Mouse (Mus musculus) embryo, embryonic 9.5 days (tissue): ENCODE data around the gene Acsm2.
"Not testable (repeated sequence)": the region's sequence is repeated elsewhere in the genome, so short reads cannot be mapped to it uniquely, and the experiment has no call there.

Experiments used
- DNase-seq: peaks from one replicate; pipeline ENCODE4 v3.0.0-alpha.2; 2017; ENCODE audit errors: extremely low spot score

Acsm2 gene

DNA sequence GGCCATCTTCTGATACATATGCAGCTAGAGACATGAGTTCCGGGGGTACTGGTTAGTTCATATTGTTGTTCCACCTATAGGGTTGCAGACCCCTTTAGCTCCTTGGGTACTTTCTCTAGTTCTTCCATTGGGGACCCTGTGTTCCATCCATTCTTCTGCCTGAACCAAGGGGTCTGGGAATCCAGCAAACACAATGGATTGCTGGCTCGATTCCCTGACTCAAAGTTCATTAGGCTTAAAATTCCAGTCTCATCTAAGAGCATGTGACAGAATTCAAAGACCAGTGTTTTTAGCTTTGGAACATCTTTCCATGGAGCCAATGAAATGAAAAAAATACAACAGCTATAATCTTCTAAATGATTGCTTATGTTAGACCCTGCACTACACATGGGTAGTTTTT lies 8.3 kb downstream of the Acsm2 start:
- not testable (repeated sequence) for DNase-seq

DNA sequence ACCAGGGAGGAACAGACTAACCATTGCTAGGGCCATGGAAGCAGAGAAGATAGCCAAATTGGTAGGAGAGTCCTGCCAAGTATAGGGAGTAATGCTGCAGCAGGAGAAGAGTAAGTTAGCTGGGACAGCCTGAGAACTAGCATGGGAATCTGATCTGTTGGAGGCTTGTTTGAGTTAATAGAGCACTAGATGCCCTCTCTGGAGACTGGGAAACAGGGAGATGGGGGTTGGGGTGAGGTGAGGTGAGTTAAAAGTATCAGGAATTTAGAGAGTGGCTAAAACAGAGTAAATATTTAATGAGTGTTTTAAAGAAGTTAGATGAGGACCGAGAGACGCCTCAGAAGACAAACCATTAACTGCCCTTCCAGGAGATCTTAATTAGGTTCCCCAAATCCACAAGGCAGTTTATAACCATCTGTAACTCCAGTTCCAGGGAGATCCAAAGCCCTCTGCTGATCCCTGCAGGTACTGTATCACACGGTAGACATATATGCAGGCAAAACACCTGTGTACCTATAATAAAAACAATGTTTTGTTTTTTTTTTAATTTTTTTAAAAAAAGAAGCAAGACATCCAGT lies 40.5 kb downstream of the Acsm2 start:
- DNase-seq = no peak

DNA sequence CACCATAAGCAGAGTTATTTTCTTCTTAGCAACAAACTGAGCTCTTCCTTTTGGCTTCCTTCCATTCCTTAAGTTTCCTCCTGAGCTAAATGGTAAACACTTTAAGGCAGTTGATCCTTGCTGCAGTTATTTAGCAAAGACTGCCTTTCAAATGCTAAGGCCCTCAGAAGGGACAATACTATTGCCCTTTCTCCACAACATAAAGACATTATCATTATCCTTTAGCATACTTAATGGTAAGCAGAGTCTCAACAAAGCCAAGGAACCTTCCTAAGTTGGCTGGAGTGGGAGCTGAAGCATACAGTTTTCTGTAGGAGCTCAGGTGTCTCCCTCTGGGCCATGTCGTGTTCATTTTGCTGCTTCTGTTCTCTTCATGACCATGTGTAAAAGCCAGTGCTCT lies 41.2 kb downstream of the Acsm2 start:
- no peak for DNase-seq

DNA sequence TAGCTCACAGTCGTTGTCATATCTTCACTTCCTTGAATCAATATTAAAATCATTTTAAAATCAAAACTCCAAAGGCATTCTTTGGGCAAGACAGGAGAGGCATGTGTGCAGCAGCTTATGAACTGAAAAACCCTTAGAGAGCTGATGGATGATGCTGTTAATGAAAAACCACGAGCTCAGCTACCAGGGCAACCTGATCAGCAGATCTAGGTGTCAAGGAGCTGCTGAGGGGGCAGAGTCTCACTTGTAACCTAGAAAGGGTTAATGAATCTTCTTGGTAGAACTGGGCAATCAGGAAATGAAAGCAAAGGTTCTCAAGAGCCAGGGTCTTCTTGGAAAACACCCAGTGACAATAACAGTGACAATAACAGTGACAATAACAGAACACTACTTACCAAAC lies 42.4 kb downstream of the Acsm2 start:
- DNase-seq = no peak

DNA sequence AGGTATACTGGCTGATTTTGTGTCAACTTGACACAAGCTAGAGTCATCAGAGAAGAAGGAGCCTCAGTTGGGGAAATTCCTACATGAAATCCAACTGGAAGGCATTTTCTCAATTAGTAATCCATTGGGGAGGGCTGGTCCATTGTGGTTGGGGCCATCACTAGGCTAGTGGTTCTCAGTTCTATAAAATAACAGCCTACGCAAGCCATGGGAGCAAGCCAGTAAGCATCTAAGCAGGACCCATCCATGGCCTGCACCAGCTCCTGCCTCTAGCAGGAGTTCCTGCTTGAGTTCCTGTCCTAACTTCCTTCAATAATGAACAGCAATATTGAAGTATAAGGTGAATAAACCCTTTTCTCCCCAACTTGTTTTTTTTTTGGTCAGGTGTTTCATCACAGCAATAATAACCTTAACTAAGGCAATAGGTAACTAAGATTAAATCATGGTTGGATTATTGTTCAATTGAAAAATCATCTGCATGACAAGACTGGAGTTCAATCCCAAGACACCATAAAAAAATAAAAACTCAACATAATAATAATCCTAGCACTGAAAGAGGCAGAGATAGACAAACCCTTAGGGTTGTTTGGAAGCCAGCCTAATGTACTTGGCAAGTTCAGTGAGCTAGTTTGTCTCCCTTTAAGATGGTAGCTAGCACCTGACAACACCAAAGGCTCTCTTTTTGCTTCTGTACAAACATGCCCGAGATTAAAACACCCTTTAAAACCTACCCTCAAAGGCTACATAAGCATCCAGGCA lies 47.2 kb downstream of the Acsm2 start:
- DNase-seq = no peak

DNA sequence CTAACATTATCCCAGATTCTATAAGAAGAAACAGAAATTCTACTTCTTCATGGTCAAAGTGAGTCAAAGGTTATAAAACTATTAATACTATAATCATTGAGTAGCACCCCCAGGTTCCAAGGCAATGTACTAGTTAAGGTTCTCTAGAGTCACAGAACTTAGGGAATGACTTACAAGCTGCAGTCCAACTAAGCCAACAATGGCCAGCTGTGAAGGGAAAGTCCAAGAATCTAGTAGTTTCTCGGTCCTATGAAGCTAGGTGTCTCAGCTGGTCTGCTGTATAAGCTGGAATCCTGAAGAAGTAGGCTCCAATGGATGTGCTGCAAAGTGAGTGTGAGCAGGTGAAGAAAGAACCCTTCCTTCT lies 47.8 kb downstream of the Acsm2 start:
- DNase-seq = no peak

DNA sequence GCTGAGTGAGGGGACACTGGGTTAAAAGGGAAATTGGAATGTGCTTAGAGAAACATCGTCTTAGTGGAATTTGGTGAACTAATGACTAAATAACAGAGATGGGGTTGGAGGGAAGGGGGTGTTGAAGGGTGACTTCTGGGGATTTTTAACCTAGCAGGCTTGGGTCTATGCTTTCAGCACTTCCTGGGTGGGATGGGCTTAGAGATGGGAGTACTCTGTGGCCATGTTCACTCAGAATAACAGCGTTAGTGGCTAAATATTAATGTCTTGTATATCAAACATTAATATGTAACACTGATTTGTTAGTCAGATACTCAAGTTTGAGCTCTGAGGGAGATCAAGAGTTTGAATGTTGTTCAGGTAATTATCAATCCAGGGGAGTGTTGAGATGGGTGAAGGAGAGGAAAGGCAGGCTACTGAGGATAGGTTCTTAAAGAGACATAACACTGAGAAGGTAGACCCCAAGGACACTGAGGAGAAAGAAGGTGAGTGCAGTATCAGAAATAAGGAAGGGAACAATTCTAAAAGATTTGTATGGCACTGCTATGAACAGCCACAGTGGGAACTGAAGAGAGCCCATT lies 50.9 kb downstream of the Acsm2 start:
- DNase-seq = no peak

DNA sequence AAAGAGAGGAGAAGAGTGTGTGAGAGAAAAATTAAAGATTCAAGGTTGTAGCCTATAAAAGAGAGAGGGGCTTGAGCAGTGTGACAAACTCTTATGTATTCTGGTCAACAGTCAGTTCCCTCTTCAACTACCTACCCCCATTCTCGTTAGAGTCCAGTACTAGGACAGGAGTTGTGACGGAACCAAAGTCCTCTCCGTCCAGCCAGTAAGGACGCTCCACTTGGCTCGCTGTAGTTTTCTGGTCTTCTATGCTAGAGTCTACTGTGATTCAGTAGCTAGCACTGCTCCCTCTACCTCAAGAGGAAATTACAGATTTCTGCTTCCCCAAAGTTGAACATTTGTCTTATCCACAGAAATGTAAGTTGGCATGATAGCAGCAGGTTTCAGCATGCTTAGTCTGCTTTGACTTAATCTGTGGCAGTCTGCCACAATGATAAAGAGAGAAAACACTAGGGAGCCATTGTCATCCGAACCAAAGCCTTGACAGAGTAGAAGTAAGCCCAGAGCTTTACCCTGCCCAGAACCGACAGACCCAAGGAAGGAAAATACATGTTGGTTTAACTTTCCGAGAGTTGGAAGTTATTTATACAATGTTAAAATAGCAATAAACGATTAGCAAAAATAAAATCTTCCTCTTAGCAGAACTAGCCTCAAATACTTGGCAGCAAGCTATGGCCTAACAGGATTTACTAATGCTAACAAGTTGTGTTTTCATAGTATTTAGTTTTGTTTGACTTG lies 52.0 kb downstream of the Acsm2 start:
- no peak for DNase-seq

DNA sequence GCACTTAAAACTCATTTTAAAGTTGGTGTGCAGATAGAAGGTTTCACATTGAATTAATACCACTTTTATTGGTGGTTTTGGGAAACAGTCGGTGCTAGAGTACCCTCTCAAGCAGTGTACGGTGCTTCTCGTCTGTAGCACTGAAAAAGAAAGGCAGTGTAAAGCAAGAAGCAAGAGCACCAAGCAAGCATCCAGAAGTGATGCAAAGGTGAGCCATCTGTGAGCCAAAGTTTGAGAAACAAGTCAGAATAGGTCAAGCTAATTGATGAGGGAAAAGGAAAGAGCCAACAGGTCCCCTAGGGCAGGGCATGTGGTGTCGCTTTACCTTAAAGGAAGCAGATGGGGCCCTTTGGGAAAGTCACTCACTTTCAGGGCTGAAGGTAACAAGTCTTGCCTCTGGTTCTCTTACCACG lies 52.5 kb downstream of the Acsm2 start, which contains the start of gene Acsm1:
TSS of gene Acsm1 (plus strand) at position 363 of the 413 bp plus-strand sequence.
- DNase-seq = no peak

DNA sequence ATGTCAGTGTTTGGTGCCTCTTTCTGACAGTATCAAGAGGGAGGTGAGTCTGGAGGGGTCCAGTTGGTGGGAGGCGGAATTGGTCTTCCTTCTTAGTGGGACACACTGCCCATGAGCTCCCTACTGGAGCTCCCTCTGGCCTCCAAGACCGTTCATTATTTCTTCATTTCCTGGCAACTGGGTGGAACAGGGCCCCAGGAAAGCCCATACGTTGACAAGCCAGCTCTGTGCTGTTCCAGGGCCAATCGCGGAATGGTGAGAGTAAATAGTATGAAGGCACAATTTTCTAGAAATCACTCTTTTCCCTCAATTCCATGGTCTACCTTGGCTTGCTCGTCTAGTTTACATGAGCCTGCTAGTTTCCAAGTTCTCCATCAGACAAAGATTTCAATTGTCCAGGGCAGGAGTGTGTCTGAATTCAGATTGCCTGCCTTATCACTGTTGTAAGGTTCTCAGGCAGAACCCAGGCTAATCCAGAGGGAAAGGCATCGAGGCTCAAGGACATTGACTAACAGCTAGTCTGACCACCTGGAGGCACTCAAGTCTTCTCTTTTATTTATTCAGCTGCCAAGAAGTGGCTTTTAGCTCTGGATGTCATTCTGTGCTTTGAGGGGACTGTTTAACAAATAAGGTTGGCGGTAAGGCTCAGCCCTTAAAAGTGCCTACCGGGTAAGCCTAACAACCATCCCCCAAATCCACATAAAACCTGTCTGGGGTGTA lies 53.8 kb downstream of the Acsm2 start:
- no peak for DNase-seq

DNA sequence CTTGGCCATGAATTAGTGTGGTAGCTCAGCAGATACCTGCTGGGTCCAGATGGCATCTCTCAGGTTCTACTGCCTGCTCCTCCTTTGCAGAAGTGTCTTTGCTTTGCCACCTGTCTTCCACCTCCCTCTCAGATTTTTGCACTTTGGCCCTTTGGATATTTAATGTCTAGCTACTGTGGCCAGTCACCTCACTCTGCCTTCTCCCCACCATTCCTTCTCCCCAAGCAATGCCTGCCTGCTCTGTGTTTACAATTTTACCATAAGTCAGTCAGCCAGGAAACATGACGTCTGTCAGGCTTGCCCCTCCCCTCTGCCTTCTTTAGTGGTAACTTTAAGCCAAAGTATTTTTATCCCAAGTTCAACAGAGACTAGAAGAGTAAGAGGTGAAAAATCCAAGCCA lies 62.4 kb downstream of the Acsm2 start:
- no peak for DNase-seq

DNA sequence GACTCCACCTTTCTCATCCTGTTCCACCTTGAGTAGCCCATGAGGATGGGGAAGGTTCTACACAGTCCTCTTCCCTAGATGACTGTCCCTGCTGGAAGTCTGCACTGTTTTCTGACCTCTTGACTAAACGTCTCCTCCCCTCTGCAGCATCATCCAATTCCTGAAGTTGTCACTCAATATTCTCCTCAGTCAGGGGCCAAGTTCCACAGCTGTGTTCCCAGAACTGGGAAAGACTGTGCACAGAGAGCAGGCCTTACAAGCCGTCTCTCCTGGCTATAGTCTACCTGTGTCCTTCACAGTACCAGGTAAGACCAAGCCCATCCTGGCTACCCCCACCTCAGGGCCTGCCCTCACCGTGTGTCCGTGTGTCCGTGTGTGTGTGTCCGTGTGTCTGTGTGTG lies 63.5 kb downstream of the Acsm2 start:
- DNase-seq = no peak

DNA sequence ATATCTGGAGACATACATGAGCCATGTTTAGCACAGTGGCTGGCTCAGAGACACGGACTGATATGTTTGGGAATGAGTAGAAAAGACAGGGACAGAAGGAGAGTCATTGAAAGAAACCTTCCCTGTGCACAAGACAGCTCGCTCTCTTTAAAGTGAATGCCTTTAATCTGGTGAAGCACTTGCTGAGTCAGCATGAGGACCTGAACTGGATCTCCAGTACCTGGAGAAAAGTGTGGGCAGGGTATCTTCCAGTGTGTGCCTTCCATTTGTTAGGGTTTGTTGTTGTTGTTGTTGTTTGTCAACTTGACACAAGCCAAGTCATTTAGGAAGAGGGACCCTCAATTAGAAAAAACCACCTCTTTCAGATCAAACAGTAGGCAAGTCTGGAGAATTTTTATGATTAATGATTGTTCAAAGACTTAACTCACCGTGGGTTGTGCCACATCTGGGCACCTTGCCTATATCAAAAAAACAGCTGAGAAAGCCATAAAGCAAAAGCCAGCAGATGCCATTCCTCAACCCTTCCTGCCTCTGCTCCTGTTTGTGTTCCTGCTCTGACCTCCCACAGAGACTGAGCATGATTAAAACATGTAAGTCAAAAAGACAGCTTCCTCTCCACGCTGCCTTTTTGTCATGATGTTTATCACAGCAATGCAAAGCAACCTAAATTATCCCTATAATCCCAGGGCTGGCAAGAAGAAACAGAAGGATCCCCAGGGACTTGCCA lies 64.2 kb downstream of the Acsm2 start:
- no peak for DNase-seq

DNA sequence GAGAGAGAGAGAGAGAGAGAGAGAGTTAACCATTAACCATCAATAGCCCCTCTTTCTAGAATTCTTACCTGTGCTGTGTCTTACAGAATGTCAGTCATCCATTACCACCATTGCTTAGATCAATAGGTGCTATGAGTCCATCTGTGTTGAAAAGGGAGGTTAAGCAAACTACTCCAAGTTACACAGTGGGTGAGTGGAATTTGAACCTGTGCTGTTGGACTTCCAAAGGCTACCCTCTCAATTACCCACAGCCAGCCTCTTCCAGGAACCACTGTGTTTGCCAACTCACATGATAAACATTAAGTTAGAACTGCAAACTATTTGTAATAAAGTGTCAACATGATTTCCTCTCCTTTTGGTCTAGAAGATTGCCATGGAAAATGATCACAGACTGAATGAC lies 66.0 kb downstream of the Acsm2 start:
- no peak for DNase-seq

DNA sequence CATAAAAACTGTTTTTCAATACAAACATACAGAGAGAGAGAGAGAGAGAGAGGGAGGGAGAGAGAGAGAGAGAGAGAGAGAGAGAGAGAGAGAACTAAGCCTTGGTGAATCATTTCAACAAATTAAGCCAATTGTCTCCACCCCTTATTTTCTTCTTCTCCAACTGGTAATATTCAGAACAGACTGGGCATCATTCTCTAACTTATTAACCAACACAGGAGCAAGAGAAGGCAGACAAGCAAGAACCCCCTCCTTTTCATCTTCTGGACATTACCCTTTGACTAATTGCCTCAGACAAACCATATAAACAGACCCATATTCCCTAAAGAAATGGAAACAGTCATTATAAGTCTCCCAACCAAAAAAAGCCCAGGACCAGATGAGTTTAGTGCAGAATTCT lies 84.6 kb downstream of the Acsm2 start:
- no peak for DNase-seq

DNA sequence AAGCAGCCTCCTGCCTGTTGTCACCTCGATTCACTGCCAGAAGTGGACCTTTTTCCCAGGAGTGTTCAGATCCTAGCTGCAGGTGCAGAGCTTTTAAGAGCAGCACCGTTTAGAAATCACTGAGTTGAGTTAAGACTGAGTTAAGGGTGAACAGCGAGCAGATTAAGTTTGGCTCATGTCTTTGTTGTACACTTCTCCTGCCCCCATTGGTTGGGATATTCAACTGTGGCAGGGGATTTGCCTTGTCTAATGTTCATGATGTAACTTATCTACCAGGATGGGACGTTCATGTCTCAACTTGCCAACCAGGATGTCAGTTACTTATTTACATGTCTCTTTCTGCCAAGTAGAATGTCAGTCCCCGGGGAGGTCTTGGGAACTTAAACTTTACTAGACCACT lies 88.2 kb downstream of the Acsm2 start:
- DNase-seq = no peak
